Mouse (Mus musculus) forebrain, embryonic 15.5 days (tissue): ENCODE measurements around the gene Coro1c. TPM values are rescaled to one million over a fixed set of nuclear protein-coding genes. Genes with fewer than 3 reads are reported as not detected.

ENCODE experiments used
- ATAC-seq: fragments of 200-750 bp; cut with Nextera tagmentation; replicated peaks from 2 replicates; pipeline ENCODE4 v1.8.0; 2017; ENCODE audit warnings: mild to moderate bottlenecking, moderate TSS enrichment, moderate library complexity
- H3K27ac ChIP-seq: fragments of 300-500 bp; sonication (generic); replicated peaks from 2 replicates; pipeline ENCODE4 v1.5.1; 2015; ENCODE audit warnings: mild to moderate bottlenecking, inconsistent platforms
- H3K27me3 ChIP-seq: fragments of 300-500 bp; sonication (generic); 2 replicates; pipeline ENCODE4 v1.6.1; 2015; ENCODE audit warnings: inconsistent platforms
- H3K36me3 ChIP-seq: fragments of 300-500 bp; sonication (generic); 2 replicates; pipeline ENCODE4 v1.6.1; 2015; ENCODE audit warnings: mild to moderate bottlenecking, inconsistent platforms
- H3K4me1 ChIP-seq: fragments of 300-500 bp; sonication (generic); 2 replicates; pipeline ENCODE4 v1.6.1; 2015; ENCODE audit warnings: inconsistent platforms
- H3K4me2 ChIP-seq: fragments of 300-500 bp; sonication (generic); replicated peaks from 2 replicates; pipeline ENCODE4 v1.6.1; 2015; ENCODE audit warnings: mild to moderate bottlenecking, inconsistent platforms
- H3K4me3 ChIP-seq: fragments of 300-500 bp; sonication (generic); 2 replicates; pipeline ENCODE4 v1.5.1; 2015; ENCODE audit warnings: mild to moderate bottlenecking, inconsistent platforms
- H3K9ac ChIP-seq: fragments of 300-500 bp; sonication (generic); replicated peaks from 2 replicates; pipeline ENCODE4 v1.6.1; 2015; ENCODE audit warnings: mild to moderate bottlenecking, inconsistent platforms
- H3K9me3 ChIP-seq: fragments of 300-500 bp; sonication (generic); 2 replicates; pipeline ENCODE4 v1.6.1; 2016; ENCODE audit warnings: inconsistent platforms
- WGBS: fragments of 180-500 bp; shearing (Covaris S2); methylation state at CpG from one replicate; pipeline ENCODE4 v1.1.7; 2015; ENCODE audit warnings: mixed read lengths; 5-methylcytosine and 5-hydroxymethylcytosine counted together
- polyA plus RNA-seq: library from polyadenylated mRNA; unstranded; fragments of >200 nt; fragmentation: Nextera tagmentation; extraction: Ambion mirVana; gene quantifications from 2 replicates; pipeline ENCODE4 v1.2.1, GENCODE M21; 2015

The Coro1c gene
- 221 and 224 TPM in 2 replicates for polyA plus RNA-seq

GRCm38 (mm10) chr5:113908592-113909441 lies at the start of gene Coro1c:
Coro1c (minus strand) TSS chr5:113908758.
- under 1% methylated on average over 68 of the region's 68 CpGs for WGBS
- H3K4me2 ChIP-seq, result peak within 1 kb of the TSS; percentile 68
- H3K9me3 ChIP-seq, result no peaks in the 10 kb centered on the region
- H3K27ac ChIP-seq, result peak within 1 kb of the TSS; percentile 94
- ATAC-seq, result peak; percentile 87
- no peaks in the 10 kb centered on the region for H3K27me3 ChIP-seq
- no peaks in the 10 kb centered on the region for H3K36me3 ChIP-seq
- H3K9ac ChIP-seq, result peak within 1 kb of the TSS; percentile 76
- H3K4me1 ChIP-seq, result peaks cover 37% of the 10 kb centered on the region
- H3K4me3 ChIP-seq, result peak within 1 kb of the TSS; percentile 72

DNA sequence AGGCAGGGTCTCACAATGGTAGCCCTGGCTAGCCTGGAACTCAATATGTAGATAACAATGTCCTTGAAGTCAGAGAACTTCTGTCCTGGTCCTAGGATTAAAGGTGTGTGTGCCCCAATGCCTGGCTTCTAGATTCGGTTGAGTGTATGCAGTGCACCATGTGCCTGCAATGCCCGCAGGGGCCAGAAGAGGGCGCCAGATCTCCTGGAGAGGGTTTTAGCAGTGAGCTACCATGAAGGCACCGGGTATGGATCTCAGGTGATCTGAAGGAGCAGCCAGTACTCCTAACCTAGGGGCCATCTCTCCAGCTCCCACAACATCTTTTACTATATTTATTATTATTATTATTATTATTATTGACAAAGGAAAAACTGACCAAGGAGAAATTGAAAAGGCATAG lies 48.0 kb upstream of the Coro1c start:
- Histone ChIP-seq H3K27me3 (no peaks in the 10 kb centered on the region), H3K4me1 (peaks cover 4% of the 10 kb centered on the region), H3K27ac (no peak overlapping the region), H3K36me3 (peaks cover 29% of the 10 kb centered on the region; the same call in 1 of the 2 replicates), H3K4me3 (no peak overlapping the region), H3K9ac (no peak overlapping the region), H3K9me3 (no peaks in the 10 kb centered on the region), H3K4me2 (no peak overlapping the region)
- ATAC-seq, result peak; percentile 78; the same call in 1 of the 2 replicates
- 5% methylated on average over 4 of the region's 4 CpGs for WGBS

DNA sequence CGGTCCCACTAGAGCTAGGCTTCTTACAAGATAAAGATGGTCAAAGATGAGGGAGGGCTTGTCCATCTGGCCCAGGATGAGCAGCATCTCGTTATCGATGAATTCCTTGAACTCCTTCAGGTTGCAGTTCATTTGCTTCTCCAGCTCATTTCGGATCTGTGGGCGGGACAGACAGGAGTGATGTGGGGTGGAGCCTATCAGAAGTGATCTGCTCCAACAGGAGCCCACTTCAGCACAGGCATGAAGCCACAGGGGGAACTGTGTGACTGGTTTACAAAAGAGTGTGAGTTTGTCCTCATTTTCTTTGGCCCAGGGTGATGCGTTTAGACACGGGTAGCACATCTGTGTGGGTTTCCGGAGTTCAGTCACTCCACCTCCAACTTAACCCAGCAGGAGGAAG lies 47.1 kb upstream of the Coro1c start:
- H3K9ac ChIP-seq, result no peak overlapping the region
- no peaks in the 10 kb centered on the region for H3K27me3 ChIP-seq
- WGBS, result 87% methylated on average over 8 of the region's 8 CpGs
- H3K9me3 ChIP-seq, result no peaks in the 10 kb centered on the region
- H3K27ac ChIP-seq, result no peak overlapping the region
- H3K4me1 ChIP-seq, result peaks cover 12% of the 10 kb centered on the region
- peaks cover 29% of the 10 kb centered on the region; the same call in 1 of the 2 replicates for H3K36me3 ChIP-seq
- ATAC-seq, result no peak
- no peak overlapping the region for H3K4me2 ChIP-seq
- H3K4me3 ChIP-seq, result no peak overlapping the region

DNA sequence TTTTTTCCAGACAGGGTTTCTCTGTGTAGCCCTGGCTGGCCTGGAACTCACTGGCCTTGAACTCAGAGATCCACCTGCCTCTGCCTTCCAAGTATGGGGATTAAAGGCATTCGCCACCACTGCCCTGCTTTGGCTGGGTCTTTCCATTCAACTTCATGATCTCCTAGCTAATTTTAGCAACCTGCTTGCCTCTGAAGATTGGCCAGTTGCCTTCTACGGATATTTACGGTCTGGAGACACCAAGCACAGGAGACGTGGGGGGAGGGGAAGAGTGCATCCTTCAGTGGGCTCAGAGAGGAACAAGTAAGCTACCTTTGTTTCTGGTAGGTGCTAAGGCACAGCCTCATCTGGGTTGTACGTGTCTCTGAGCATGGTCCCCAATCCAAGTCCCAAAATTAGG lies 46.7 kb upstream of the Coro1c start:
- Histone ChIP-seq H3K4me3 (no peak overlapping the region), H3K9ac (no peak overlapping the region), H3K4me2 (no peak overlapping the region), H3K4me1 (peaks cover 16% of the 10 kb centered on the region), H3K27ac (no peak overlapping the region), H3K27me3 (no peaks in the 10 kb centered on the region), H3K9me3 (no peaks in the 10 kb centered on the region), H3K36me3 (peaks cover 29% of the 10 kb centered on the region; the same call in 1 of the 2 replicates)
- ATAC-seq, result no peak
- 92% methylated on average over 5 of the region's 5 CpGs for WGBS

DNA sequence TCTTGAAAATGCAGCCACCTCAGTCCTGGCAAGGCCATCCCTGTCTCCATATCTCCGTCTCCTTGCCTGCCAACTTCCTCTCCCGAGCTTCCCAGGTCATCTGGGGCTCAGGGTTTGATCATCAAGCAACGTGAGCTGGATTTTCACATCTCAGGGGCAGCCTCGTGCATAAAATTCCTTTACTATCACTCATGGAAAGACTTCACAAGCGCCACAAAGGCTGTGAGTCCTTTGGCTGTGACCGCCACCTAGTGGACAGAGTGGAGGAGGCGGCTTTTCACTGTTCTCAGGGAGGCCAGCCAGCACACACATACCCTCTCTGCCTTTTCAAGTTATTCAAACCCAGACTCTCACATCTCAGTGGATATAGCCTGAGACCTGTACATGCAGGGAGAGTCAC lies 45.9 kb upstream of the Coro1c start:
- peaks cover 29% of the 10 kb centered on the region; the same call in 1 of the 2 replicates for H3K36me3 ChIP-seq
- no peak overlapping the region for H3K4me3 ChIP-seq
- peak; percentile 46 for ATAC-seq
- H3K9ac ChIP-seq, result no peak overlapping the region
- WGBS, result 12% methylated on average over 7 of the region's 7 CpGs
- H3K4me2 ChIP-seq, result no peak overlapping the region
- no peaks in the 10 kb centered on the region for H3K9me3 ChIP-seq
- peaks cover 24% of the 10 kb centered on the region for H3K4me1 ChIP-seq
- no peaks in the 10 kb centered on the region for H3K27me3 ChIP-seq
- H3K27ac ChIP-seq, result peak overlapping the region; percentile 42

GRCm38 (mm10) chr5:113952519-113952918 lies 44.0 kb upstream of the Coro1c start:
- Histone ChIP-seq H3K9ac (no peak overlapping the region), H3K9me3 (no peaks in the 10 kb centered on the region), H3K4me2 (no peak overlapping the region), H3K36me3 (peaks cover 35% of the 10 kb centered on the region), H3K27me3 (no peaks in the 10 kb centered on the region), H3K27ac (no peak overlapping the region), H3K4me1 (peaks cover 24% of the 10 kb centered on the region), H3K4me3 (no peak overlapping the region)
- 90% methylated on average over 10 of the region's 10 CpGs for WGBS
- no peak for ATAC-seq

DNA sequence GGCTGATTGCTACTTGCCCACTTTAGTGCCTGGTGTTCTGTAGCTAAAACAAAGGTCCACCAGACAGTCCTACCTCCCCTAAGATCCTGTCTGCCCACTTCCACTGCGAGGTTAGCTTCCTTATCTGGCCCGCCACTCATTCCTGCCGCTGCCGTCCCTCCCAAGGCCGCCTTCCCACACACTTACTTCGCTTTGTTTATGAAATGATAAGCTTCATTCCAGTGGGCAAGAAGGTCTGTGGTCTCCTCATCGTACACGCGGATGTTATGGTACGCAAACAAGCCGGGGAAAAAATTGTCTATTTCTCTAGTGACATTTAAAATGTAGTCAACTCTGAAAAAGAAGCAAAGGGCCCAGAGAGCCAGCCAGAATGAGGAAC lies 43.1 kb upstream of the Coro1c start:
- no peaks in the 10 kb centered on the region for H3K9me3 ChIP-seq
- H3K27ac ChIP-seq, result 0 out of 2 replicates have a peak overlapping the region, but pooled peaks have one; percentile 79
- ATAC-seq, result no peak
- no peak overlapping the region for H3K9ac ChIP-seq
- WGBS, result 94% methylated on average over 11 of the region's 11 CpGs
- peaks cover 41% of the 10 kb centered on the region for H3K36me3 ChIP-seq
- H3K4me3 ChIP-seq, result no peak overlapping the region
- H3K4me1 ChIP-seq, result peaks cover 24% of the 10 kb centered on the region
- no peak overlapping the region for H3K4me2 ChIP-seq
- no peaks in the 10 kb centered on the region for H3K27me3 ChIP-seq

DNA sequence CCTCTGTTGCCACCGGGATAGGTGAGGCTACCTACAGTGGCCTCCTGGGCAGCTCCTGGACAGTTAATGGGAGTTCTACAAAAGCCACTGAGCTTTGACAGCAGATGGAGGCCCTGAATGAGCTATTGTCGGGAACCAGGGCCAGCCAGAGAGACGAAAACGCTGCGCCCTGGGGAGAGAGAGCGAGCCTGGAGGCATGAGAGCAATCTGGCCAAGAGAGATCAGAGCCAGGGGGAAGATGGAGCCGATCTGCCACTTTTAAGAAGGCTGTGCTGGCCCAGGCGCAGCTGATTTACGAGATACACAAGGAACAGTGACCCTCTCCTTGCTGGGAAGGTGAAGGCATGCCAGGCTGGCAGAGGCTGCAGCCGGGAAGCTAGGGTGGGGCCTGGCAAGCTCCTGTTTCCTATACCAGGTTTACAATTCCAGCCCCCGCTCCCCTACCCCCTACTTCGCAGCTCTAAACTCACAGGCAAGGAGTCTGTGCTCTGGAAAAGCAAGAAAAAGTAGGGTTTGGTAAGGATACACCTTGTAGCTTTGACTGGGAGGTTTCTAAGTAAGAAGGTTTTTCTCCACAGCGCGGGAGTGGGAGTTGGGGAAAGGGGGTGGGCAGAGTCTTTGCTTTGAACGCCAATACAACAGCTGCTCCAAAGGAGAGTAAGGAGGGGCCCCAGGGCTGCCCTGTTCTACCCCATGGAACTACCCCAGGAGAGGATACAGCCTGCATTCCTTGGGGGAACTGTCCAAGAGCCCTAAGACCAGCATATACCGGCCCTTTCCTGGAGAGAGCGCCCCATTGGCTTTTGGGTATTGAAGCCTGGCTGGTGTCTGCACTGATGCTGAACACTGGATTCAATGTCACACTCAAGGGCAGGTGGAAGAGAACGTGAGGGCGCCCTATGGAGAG lies 42.5 kb upstream of the Coro1c start:
- Histone ChIP-seq H3K9me3 (no peaks in the 10 kb centered on the region), H3K9ac (peak overlapping the region; percentile 13; the same call in 1 of the 2 replicates), H3K4me1 (peaks cover 24% of the 10 kb centered on the region), H3K4me3 (no peak overlapping the region), H3K36me3 (peaks cover 47% of the 10 kb centered on the region), H3K4me2 (no peak overlapping the region), H3K27me3 (no peaks in the 10 kb centered on the region), H3K27ac (peak overlapping the region; percentile 79)
- WGBS, result 67% methylated on average over 19 of the region's 19 CpGs
- ATAC-seq, result no peak

DNA sequence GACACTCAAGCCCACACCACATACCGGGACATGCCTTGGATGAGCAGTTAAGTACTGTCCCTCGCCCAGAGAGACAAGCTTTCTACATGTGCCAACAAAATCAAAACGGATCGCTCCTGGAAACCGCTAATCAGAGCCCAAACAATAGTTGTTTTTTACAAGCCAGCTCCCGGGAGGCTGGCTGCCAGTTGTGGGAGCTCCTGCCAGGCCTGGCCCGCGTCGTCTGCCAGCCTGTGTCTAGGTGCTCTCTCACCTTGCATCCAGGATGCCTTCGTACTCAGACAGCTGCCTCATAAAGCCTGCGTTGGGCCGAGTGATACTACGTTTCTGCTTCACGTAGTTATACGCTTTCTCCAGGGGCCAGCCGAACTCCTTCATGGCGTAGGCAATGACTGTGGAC lies 41.6 kb upstream of the Coro1c start:
- Histone ChIP-seq H3K27ac (peak overlapping the region; percentile 79), H3K9me3 (no peaks in the 10 kb centered on the region), H3K4me3 (no peak overlapping the region), H3K4me1 (peaks cover 24% of the 10 kb centered on the region), H3K36me3 (peaks cover 52% of the 10 kb centered on the region), H3K9ac (no peak overlapping the region), H3K27me3 (no peaks in the 10 kb centered on the region), H3K4me2 (no peak overlapping the region)
- WGBS, result 58% methylated on average over 17 of the region's 17 CpGs
- ATAC-seq, result no peak

DNA sequence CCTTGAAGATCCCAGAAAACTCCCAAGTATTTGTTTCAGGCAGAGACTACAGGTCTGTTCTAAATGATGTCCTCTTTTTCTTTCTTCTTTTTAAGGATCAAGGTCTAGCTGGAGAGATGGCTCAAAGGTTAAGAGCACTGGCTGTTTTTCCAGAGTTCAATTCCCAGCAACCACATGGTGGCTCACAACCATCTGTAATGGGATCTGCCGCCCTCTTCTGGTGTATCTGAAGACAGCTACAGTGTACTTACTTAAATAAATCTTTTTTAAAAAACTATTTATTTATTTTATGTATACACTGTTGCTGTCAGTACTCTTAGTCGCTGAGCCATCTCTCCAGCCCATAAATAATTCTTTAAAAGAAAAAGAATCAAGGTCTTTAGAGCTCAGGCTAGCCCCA lies 38.7 kb upstream of the Coro1c start:
- no peaks in the 10 kb centered on the region for H3K27me3 ChIP-seq
- 75% methylated on average over 2 of the region's 2 CpGs for WGBS

GRCm38 (mm10) chr5:113945126-113945525 lies 36.6 kb upstream of the Coro1c start:
- ATAC-seq, result no peak
- Histone ChIP-seq H3K9me3 (no peaks in the 10 kb centered on the region), H3K4me1 (peaks cover 6% of the 10 kb centered on the region), H3K9ac (0 out of 2 replicates have a peak overlapping the region, but pooled peaks have one; percentile 1), H3K4me2 (no peak overlapping the region), H3K4me3 (no peak overlapping the region), H3K27me3 (no peaks in the 10 kb centered on the region), H3K27ac (no peak overlapping the region), H3K36me3 (peaks cover 66% of the 10 kb centered on the region)
- 92% methylated on average over 6 of the region's 6 CpGs for WGBS

More for the DNA sequence above, 38.7 kb upstream of the Coro1c start:
- Histone ChIP-seq H3K4me3 (no peak overlapping the region), H3K4me1 (peaks cover 20% of the 10 kb centered on the region), H3K27ac (no peak overlapping the region), H3K36me3 (peaks cover 56% of the 10 kb centered on the region), H3K4me2 (no peak overlapping the region), H3K9me3 (no peaks in the 10 kb centered on the region), H3K9ac (no peak overlapping the region)
- ATAC-seq, result no peak

GRCm38 (mm10) chr5:113943328-113943727 lies 34.8 kb upstream of the Coro1c start:
- Histone ChIP-seq H3K27ac (no peak overlapping the region), H3K36me3 (peaks cover 57% of the 10 kb centered on the region)
- ATAC-seq, result no peak

More at GRCm38 (mm10) chr5:113943328-113943727, 34.8 kb upstream of the Coro1c start:
- Histone ChIP-seq H3K4me3 (no peak overlapping the region), H3K27me3 (no peaks in the 10 kb centered on the region), H3K9ac (no peak overlapping the region), H3K9me3 (no peaks in the 10 kb centered on the region), H3K4me1 (peaks cover under 1% of the 10 kb centered on the region; the same call in 1 of the 2 replicates), H3K4me2 (no peak overlapping the region)
- WGBS, result 59% methylated on average over 12 of the region's 12 CpGs
